Mouse (Mus musculus) lung, embryonic 14.5 days (tissue): Measurements from ENCODE around the gene Gm13276. TPM values are rescaled to one million over a fixed set of nuclear protein-coding genes. Genes with fewer than 3 reads are reported as not detected.
"Not testable (repeated sequence)": the region's sequence is repeated elsewhere in the genome, so short reads cannot be mapped to it uniquely, and the experiment has no call there.

ENCODE experiments used
- ATAC-seq: fragments of 200-750 bp; cut with Nextera tagmentation; 2 replicates; pipeline ENCODE4 v1.8.0; 2017; ENCODE audit warnings: mild to moderate bottlenecking, moderate TSS enrichment, moderate library complexity; ENCODE audit not compliant: insufficient read depth
- DNase-seq: peaks from one replicate; pipeline ENCODE4 v3.0.0-alpha.2; 2015
- H3K27ac ChIP-seq: fragments of 300-500 bp; sonication (generic); 2 replicates; pipeline ENCODE4 v1.5.1; 2014; ENCODE audit warnings: low read depth, mild to moderate bottlenecking, moderate library complexity
- H3K27me3 ChIP-seq: fragments of 300-500 bp; sonication (generic); 2 replicates; pipeline ENCODE4 v1.6.1; 2014; ENCODE audit warnings: low read length, control low read depth; ENCODE audit not compliant: insufficient read depth
- H3K36me3 ChIP-seq: fragments of 300-500 bp; sonication (generic); 2 replicates; pipeline ENCODE4 v1.6.1; 2014; ENCODE audit warnings: control low read depth; ENCODE audit not compliant: insufficient read depth
- H3K4me1 ChIP-seq: fragments of 300-500 bp; sonication (generic); 2 replicates; pipeline ENCODE4 v1.6.1; 2014; ENCODE audit warnings: antibody characterized with exemption, control low read depth; ENCODE audit not compliant: insufficient read depth
- H3K4me2 ChIP-seq: fragments of 300-500 bp; sonication (generic); 2 replicates; pipeline ENCODE4 v1.6.1; 2014; ENCODE audit warnings: mild to moderate bottlenecking
- H3K4me3 ChIP-seq: fragments of 300-500 bp; sonication (generic); 2 replicates; pipeline ENCODE4 v1.5.1; 2014; ENCODE audit warnings: low read depth, low read length
- H3K9ac ChIP-seq: fragments of 300-500 bp; sonication (generic); 2 replicates; pipeline ENCODE4 v1.6.1; 2014
- H3K9me3 ChIP-seq: fragments of 300-500 bp; sonication (generic); 2 replicates; pipeline ENCODE4 v1.6.1; 2016; ENCODE audit warnings: low read depth, low read length, control low read depth
- CTCF ChIP-seq: IDR thresholded peaks from 2 replicates; pipeline ENCODE4 v1.5.1; 2016; ENCODE audit warnings: antibody characterized with exemption, low read depth
- WGBS: fragments of 180-500 bp; shearing (Covaris S2); extraction: QIAGEN DNeasy Blood & Tissue Kit; methylation state at CpG from one replicate; pipeline ENCODE4 v1.1.7; 2014; 5-methylcytosine and 5-hydroxymethylcytosine counted together
- polyA plus RNA-seq: library from polyadenylated mRNA; unstranded; fragments of >200 nt; fragmentation: Nextera tagmentation; extraction: Ambion mirVana; gene quantifications from 2 replicates; pipeline ENCODE4 v1.2.1, GENCODE M21; 2014

The Gm13276 gene
- polyA plus RNA-seq = not detected in 2 replicates

DNA sequence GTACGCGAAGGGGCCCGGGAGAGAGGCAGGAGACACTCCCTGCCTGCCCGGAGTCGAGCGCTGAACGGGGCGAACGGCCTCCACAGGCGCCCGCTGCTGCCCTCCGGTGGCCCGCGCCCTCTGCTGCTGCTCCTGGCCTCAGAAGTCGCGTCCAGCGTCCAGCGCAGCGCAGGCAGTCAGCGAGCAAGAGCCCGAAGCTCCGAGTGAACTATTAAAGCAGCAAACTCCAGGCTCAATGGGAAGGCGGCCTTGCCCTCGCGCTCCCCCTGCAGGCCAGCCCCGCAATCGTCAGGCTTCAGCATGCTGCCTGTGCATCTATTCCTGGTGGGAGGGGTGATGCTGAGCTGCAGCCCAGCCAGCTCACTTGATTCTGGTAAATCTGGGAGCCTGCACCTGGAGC is at the start of gene Gm13276:
Gene Gm13276 (plus strand): TSS at position 301 of the 400 bp plus-strand sequence.
- H3K4me2 ChIP-seq, H3K9me3 ChIP-seq, ATAC-seq, H3K4me3 ChIP-seq, H3K9ac ChIP-seq, H3K36me3 ChIP-seq, H3K27me3 ChIP-seq, H3K27ac ChIP-seq, H3K4me1 ChIP-seq, DNase-seq: not testable (repeated sequence)
- WGBS = no CpG with 5 or more reads among the region's 27 CpGs

DNA sequence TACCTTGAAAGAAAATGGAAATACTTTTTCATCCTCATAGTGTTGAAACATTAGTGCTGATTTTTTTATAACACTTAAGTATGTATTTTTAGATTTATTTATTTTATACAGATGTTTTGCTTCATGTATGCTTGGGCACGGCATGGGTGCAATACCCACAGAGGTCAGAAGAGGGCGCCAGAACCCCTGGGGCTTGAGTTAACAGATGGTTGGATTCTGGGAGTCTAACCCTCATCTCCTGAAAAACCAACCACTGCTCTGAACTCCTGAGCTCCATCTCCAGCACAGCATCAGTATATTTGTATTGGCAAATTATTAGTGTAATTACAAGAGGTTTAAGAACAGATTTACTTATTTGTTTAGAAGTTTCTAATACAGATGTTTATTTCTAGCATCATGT is 47.0 kb upstream of the Gm13276 start:
- peak; percentile 91 for DNase-seq
- Histone ChIP-seq H3K27ac (no peak overlapping the region), H3K4me2 (no peak overlapping the region), H3K4me1 (peaks cover 5% of the 10 kb centered on the region; the same call in 1 of the 2 replicates), H3K9ac (no peak overlapping the region), H3K36me3 (no peaks in the 10 kb centered on the region), H3K9me3 (no peaks in the 10 kb centered on the region), H3K27me3 (no peaks in the 10 kb centered on the region), H3K4me3 (no peak overlapping the region)
- WGBS = 3% methylated on average over 2 of the region's 2 CpGs
- peak; percentile 85 for TF ChIP-seq CTCF
- ATAC-seq = peak; percentile 35; the same call in 1 of the 2 replicates

DNA sequence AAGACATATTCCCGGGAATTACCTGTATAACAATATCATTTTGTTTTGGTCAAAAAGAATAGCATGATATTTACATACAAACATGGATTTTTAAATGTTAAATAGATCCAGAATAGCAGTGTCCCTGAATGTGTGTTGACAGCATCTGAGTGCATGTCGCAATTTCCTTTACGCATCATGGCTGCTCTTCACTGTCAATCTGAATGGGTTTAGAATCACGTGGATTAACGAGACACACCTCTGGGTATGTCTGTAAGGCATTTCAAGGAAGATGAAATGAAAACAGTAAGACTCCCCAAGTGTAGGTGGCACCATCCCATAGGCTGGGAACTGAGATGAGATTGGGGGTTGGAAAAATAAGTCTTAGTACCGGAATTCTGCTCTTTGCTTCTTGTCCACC is 46.5 kb upstream of the Gm13276 start:
- H3K4me1 ChIP-seq = peaks cover 5% of the 10 kb centered on the region; the same call in 1 of the 2 replicates

DNA sequence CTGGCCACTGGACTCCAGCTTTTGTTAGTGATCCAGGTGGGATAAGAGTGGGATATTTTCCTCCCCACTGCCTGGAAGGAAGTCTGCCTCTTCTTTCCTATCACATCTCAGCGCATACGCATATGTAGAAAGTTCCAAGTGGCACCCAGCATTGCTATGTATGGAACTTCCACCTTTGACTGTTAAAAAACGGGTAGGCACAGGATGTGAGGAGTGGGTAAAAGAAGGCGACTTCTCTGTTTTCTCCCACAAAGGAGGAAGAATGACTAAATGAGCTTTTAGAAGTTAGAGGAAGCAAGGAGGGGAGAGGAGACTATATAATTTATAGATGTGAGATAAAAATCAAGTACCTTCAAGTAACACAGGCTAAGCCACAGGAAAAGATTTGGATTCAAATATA is 44.1 kb upstream of the Gm13276 start:
- ATAC-seq = no peak
- Histone ChIP-seq H3K4me1 (peaks cover 5% of the 10 kb centered on the region; the same call in 1 of the 2 replicates), H3K9me3 (no peaks in the 10 kb centered on the region), H3K4me3 (no peak overlapping the region), H3K27me3 (no peaks in the 10 kb centered on the region), H3K9ac (no peak overlapping the region), H3K4me2 (no peak overlapping the region), H3K36me3 (no peaks in the 10 kb centered on the region), H3K27ac (no peak overlapping the region)
- DNase-seq = no peak
- TF ChIP-seq CTCF = no peak
- 84% methylated on average over 4 of the region's 4 CpGs for WGBS

More for the DNA sequence above, 46.5 kb upstream of the Gm13276 start:
- Histone ChIP-seq H3K36me3 (no peaks in the 10 kb centered on the region), H3K9me3 (no peaks in the 10 kb centered on the region), H3K4me2 (no peak overlapping the region), H3K27ac (no peak overlapping the region), H3K9ac (no peak overlapping the region), H3K4me3 (no peak overlapping the region), H3K27me3 (no peaks in the 10 kb centered on the region)
- 91% methylated on average over 6 of the region's 6 CpGs for WGBS
- no peak for TF ChIP-seq CTCF
- no peak for DNase-seq
- ATAC-seq = no peak

DNA sequence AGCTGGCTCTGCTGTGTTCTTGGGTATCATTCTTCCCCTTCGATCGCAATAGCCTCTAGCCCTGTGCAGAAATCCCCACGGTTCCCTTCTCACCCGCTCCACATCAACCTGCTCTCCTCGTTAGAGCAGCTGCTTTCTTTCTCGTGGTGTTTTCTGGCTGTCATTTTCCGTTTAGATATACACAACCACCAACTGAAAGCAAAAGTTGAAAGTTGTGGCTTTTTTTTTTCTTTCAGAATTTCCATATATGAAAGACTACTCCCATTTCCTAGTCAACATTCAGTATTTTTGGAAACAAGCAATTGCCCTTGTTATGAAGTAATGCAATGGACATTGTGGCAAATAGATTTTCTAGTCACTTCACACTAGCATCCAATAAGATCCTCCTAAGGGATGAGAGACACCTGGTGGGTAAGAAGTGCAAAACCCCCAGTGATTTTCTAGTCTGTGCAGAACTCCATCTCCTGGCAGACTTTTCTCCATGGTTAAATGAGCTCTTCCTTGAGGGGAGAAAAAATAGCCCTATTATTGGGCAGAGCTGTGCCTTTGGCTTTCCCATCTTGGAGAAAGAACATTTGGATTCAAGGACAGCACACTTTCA is 42.6 kb upstream of the Gm13276 start:
- Histone ChIP-seq H3K27me3 (no peaks in the 10 kb centered on the region), H3K4me1 (peaks cover 5% of the 10 kb centered on the region; the same call in 1 of the 2 replicates), H3K27ac (no peak overlapping the region), H3K4me2 (no peak overlapping the region), H3K4me3 (no peak overlapping the region), H3K9me3 (no peaks in the 10 kb centered on the region), H3K36me3 (no peaks in the 10 kb centered on the region), H3K9ac (no peak overlapping the region)
- ATAC-seq = no peak
- peak; percentile 58 for DNase-seq
- 53% methylated on average over 7 of the region's 7 CpGs for WGBS
- peak; percentile 42 for TF ChIP-seq CTCF

DNA sequence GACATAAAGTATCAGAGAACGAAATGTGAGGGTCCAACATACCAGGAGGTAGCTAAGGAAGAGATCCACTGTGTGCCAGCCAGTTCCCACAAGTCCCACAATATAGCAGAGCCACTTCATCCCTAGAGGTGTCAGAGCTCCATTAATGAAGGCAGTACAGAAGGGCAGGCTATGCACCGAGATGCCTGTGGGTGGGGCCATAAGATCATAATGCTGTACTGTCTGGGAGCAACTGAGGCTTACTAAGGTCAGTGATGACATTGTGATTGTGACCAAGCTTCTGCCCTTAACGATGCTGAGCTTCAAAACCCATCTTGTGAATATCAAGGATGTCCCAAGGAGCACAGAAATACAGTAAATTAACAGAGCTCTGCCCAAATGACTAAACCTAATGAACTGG is 41.3 kb upstream of the Gm13276 start:
- ATAC-seq (no peak; the same call in 1 of the 2 replicates), DNase-seq (no peak)
- TF ChIP-seq CTCF = no peak
- Histone ChIP-seq H3K4me3 (no peak overlapping the region), H3K9me3 (no peaks in the 10 kb centered on the region), H3K27ac (no peak overlapping the region), H3K27me3 (no peaks in the 10 kb centered on the region), H3K4me1 (peaks cover 5% of the 10 kb centered on the region; the same call in 1 of the 2 replicates), H3K9ac (no peak overlapping the region), H3K4me2 (no peak overlapping the region), H3K36me3 (no peaks in the 10 kb centered on the region)
- WGBS = 69% methylated on average over 3 of the region's 3 CpGs

DNA sequence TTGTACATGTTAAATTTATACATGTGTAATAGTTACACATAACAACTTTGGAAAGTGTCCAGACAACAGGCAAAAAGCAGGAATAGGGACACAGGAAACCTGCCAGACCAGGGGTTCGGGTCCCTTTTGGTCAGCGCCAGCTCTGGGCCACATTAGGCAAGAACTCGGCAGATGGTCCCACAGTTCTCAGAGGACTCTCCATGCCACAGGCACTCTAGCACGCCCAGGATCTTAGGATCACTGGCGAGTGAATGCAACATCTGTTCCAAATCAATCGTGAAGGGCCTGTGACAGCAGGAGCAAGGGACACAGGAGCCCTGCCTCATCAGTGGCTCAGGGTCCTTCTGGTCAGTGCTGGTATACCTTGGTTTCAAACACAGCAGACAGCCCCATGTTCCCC is 35.6 kb upstream of the Gm13276 start:
- no peaks in the 10 kb centered on the region for H3K4me1 ChIP-seq
- no peak for TF ChIP-seq CTCF
- 49% methylated on average over 6 of the region's 6 CpGs for WGBS
- no peaks in the 10 kb centered on the region for H3K9me3 ChIP-seq
- DNase-seq (no peak), ATAC-seq (no peak)
- H3K9ac ChIP-seq = no peak overlapping the region
- H3K4me2 ChIP-seq = no peak overlapping the region
- H3K27ac ChIP-seq = no peak overlapping the region
- no peaks in the 10 kb centered on the region for H3K36me3 ChIP-seq
- no peaks in the 10 kb centered on the region for H3K27me3 ChIP-seq
- H3K4me3 ChIP-seq = no peak overlapping the region
